Mouse (Mus musculus): ENCODE measurements around the gene Lamc1.

DNA sequence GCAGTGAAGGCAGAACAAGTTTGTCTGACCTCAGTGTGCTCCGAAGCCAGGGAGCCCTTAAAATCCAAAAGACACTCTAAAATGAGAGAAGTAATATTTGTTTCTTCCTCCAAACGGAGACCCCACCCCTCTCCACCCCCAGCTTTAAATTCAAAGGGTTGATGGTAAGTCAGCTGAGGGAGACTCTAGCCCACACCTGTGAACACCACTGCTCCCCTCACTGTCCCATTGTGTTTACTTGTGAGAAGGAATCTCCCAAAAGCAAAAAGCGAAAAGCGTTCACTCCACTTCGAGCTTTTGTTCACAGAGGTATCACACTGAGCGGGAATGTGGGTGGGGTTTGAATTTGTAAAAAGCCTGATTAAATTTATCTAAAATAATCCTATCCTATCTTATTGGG lies 43.9 kb upstream of the Lamc1 start:
- TF ChIP-seq CTCF (IDR thresholded peaks at IDR 0.05; ENCODE audit: borderline replicate concordance, control insufficient read depth, extremely low read depth, insufficient read depth, low read length, poor library complexity) (no peak), POLR2A (IDR thresholded peaks at IDR 0.05; ENCODE audit: control insufficient read depth, extremely low read depth, insufficient read depth, low read length, poor library complexity) (no peak)

Data from thymus, adult 2 months (tissue).